Mouse (Mus musculus) cerebellum, adult 9-10 months (tissue): ENCODE measurements around the gene Fam129c.
A peak's percentile ranks its signal among the peaks of the same experiment; 100 is the strongest.

Experiments used
- DNase-seq: peaks from one replicate; pipeline ENCODE4 v3.0.0; 2022

Fam129c gene

DNA sequence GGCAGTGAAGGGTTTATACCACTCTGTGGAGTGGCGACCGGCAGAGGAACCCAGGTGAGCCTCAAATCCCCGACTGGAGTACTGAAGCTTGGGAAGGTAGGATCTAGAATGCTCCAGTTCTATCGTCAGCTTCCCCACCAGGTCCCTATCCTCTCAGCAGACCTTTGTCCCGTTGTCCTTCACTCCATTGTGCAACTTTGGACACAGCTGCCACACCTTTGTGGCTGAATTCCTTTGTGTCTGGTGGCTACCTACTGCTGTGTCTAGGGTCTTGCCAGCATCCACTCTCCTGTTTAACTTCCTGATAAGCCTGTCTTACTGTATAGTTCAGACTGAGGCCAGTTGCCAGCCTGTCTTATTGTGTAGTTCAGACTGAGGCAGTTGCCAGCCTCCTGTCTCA is 14.7 kb downstream of the Fam129c start:
- DNase-seq: no peak

DNA sequence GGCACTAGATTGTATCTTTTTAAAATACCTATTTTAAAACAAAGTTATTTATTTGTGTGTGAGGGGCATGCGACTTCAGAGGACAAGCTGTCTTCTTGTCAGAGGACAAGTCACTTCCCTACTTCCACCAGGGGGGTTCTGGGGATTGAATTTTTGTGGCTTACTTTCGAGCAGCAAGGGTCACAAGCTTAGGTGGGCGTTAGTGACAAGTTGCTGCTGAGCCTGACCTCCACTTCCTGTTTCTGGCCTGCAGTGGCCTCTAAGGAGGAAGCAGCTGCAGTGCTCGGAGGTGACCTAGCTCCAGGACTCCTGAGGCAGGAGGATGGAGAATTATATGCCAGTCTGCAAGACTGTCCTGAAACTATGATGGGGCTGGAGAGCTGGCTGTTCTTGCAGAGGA is 16.0 kb downstream of the Fam129c start:
- no peak for DNase-seq

DNA sequence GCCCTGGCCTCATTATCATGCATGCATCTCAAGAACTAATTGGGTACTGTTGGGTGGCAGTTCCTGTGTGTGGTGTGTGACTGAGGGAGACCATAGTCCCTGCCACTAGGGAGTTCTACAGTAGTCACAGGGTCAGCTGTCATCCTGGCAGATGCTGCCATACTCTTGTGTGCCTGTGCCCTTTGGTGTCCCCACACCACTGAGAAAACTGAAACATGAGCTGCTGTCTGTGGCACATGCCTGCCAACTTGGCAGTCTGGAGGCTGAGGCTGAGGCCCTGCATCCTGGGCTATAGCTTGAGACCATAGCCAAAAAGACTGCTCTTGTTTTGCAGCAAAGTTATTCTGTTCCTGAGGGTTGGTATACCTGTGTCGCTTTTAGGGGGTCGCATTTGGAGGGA is 22.3 kb downstream of the Fam129c start:
- no peak for DNase-seq

GRCm38 (mm10) chr8:71625088-71625487 is 27.6 kb downstream of the Fam129c start:
- DNase-seq: no peak

- no peak for DNase-seq
Measured at GRCm38 (mm10) chr8:71626753-71627152, 29.3 kb downstream of the Fam129c start.

DNA sequence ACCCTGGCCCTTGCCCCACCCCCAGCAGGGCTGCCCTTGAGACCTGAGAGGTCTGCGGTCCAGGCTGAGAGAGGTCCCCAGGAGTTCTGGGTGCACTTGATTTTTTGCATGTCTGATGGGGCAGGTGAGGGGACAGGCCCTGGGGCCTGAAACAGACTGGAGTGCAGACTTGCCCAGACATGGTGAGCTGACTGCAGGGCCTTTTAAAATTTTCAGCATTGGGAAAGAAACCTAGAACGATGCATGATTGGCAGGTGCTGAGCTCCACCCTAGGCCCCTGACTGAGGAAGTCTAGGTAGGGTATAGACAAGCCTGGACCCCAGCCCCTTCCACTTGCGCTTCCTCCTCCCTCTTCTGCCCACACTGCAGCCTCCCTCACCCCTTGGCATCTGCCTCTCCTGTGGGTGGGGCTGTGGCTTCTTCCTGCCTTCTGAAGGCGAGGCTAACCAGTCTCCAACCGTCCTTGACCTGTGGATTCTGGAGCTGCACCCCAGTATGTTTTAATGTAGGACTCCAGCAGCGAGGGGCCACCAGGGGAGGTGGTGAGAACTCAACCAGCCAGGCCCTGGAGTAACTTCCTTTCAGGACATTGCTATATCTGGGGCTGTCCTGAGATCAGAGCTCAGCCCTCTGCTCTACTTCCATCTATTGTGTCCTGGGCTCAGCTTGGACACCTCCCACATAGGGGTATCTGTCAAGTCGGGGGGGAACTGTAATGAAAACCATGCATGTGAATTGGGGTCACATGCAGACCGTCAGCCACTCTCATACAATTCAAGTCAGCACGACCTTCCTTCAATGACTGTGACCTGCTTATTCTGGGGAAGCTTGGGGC is 30.0 kb downstream of the Fam129c start:
- no peak for DNase-seq

DNA sequence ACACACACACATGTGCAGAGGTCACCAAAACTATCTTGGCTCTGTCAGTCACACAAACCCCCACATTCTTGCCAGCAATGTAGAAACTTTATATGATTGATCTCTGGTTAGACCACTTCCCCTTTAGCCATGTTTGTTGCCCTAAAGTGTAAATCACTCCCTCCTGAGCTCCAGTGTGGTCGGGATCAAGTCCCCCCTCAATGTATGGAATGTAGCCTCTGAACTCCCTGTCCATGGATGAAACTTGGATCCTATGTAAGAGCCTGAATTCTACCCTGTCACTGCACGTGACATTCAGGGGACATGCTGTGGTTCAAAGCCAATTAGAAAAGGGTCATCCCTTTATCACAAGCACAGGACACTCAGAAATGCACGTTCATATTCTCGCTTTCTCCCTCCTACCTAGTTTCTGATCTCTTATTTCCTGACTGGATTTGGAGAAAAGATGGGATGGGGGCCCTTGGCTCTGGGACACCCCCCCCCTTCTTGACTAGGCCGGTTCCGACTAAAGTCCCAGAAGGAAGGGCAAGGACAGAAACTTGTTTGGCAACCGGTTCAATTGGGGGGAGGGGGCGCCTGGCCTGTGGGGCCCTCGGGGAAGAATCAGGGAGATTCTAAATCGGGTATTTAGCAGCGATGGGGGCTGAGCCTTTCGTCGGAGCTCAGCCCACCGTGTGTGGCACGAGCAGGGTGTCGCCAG is 31.1 kb downstream of the Fam129c start:
- DNase-seq: no peak

- peak; percentile 90 for DNase-seq
Measured at GRCm38 (mm10) chr8:71629096-71629697, 31.7 kb downstream of the Fam129c start.

DNA sequence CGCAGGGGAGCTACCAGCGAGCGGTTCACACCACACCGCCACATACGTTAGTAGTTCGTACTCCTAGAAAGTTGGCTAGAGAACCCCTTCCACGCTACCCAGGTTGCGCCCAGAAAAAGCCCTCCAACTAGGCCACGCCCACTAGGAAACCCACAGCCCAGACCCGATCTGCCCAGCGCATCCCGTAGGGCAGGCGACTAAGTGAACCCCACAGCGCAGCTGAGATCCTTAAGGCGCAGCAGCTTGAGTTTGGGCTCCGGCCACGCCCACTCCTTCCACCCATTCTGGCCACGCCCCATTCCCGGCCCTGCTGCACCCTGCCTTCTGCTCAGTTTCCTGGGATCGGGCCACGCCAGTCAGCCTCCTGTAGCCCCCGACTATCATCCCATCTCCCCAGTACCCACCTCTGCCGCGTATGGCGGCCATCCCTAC is 32.3 kb downstream of the Fam129c start:
- DNase-seq: peak; percentile 62

DNA sequence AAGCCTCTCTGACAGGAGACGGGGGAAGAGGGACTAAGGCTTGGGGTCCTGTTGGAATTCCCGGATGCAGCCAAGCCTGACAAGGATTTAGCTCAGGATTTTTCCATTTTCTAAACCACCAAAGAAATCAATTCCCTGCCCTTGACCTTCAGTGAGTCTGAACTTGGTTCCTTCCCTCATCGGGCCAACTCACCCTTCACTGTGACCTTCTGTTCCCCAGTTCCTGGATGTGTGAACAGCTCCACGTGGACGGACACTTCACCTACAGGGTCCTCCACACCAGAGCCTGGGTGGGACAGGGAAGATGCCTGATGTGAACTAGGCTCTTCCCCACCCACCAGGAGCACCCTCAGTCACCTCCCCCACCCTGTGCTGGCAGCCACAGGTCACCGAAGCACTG is 33.3 kb downstream of the Fam129c start:
- no peak for DNase-seq

DNA sequence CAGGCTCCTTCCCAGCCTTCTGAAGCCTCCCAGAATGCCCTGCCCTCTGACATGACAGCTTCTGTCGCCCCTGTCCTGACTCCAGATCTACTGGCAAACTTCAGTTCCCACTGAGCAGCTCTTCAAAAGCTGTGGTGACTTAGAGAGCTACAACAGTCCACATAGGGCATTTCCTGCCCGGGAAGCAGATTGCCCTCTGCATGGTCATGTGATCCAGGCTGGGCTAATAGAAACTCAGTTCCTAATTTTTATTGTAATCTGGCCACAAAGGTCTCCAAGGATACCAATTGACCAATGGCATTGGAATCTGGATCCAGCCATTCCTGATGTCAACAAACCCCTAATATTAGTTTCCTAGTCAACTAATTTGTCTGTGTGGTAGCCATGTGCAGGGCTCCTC is 34.4 kb downstream of the Fam129c start:
- DNase-seq: no peak

- no peak for DNase-seq
Measured at GRCm38 (mm10) chr8:71633164-71633563, 35.7 kb downstream of the Fam129c start.

DNA sequence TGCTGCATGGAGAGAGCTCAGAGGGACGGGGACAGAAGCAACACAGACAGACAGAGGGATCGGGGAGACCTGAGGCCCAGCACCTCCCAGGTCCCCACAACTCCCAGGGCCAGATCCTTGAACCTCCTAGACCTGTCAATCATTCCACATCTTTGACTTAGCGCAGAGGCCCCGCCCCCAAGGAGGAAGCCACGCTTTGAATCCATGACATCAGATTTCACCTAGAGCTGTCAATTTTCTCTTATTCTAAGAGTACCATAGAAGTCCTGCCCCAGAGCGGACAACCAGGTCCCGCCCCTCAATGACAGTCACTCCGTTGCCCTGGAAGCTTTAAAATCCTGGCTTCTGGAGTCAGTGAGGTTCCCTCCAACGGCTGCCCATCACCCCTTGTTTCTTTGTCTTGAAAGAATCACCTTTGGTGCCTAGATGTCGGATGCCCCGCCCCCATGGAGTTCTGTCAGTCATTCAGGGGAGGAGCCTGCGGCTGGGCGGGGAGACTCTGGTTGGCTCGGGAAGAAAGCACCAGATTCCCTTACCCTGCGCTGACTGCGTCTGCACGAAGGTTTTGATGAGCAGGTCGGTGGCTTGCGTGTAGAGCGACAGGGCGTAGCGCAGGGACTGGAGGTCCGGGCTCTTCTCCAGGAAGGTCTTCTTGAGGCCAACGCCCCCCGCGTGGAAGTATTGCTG is 36.7 kb downstream of the Fam129c start:
- peak; percentile 44 for DNase-seq

DNA sequence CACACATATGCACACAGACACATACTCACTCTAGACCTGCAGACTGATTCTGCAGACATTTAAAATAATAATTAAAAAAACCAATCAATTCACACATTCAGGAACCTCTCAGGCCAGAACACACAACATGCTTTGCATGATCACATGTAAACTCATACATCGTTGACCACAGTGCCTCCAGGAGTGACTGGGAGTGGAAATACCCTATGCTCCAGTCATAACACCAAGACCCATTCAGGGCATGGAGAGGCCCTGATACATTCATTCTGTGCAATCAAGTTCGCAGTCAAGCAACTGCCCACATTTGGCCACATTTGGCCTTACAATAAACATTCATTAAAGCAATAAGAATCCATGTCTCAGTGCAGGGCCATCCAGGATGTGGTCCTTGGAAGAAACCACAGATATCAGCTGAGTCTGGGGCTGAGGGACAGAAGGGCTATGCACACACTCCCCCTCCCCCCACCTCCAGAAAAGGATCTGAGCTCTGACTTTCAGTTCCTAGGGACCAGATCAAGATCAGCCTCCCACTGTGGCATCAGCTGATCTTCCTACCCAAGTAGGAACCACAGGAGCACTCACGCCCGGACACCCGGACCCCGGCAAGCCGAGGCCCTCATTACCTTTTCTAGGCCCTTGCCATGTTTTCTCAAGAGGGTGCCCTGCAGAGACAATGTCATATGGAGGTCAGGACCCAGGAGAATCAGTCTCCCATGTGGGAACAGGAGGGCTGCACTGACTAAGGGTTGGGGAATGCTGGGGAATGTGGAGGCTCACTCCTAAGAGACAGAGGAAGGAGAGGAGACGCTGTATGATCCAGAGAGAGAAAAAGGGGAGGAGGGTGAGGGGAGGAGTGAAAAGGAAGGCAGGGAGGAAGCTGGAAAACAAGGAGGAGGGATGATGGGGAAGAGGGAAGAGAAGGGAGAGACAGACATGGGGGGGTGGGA is 40.0 kb downstream of the Fam129c start:
- DNase-seq: no peak

- no peak for DNase-seq
Measured at GRCm38 (mm10) chr8:71638321-71638720, 40.9 kb downstream of the Fam129c start.

DNA sequence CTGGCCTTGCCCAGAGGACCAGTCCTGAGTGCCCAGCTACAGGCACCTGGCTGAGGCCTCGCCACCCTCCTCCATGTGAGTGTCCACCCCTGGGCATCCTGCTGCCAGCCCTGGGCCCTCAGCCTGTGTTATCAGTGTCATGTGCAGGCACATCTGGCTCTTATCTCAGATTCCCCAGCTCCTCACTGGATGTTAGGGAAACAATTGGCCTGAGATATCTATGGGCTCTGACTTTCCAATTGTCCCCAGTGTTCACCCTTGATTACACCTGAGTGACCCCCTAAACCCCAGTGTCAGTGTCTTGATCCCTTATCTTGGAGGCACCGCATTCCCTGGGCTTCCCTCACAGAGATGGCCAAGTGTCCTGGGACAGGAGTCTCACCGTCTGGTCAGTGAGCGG is 41.9 kb downstream of the Fam129c start:
- DNase-seq: no peak

- no peak for DNase-seq
Measured at GRCm38 (mm10) chr8:71645510-71645909, 48.1 kb downstream of the Fam129c start.

- no peak for DNase-seq
Measured at GRCm38 (mm10) chr8:71654600-71654999, 57.2 kb downstream of the Fam129c start.
